Mouse (Mus musculus) brain, embryonic 18.5 days (tissue): ENCODE data around the gene Gm6763.
"Not testable (repeated sequence)": the region's sequence is repeated elsewhere in the genome, so short reads cannot be mapped to it uniquely, and the experiment has no call there.

Experiments
- DNase-seq: peaks from one replicate; pipeline ENCODE4 v3.0.0-alpha.2; 2012; ENCODE audit warnings: low read depth, low spot score

Gm6763 gene

GRCm38 (mm10) chr10:104151197-104151596 lies at the start of gene Gm6763:
Gene Gm6763 (plus strand): TSS chr10:104151497.
- DNase-seq: not testable (repeated sequence)

GRCm38 (mm10) chr10:104110044-104110443 lies 41.3 kb upstream of the Gm6763 start:
- no peak for DNase-seq

GRCm38 (mm10) chr10:104118312-104118711 lies 33.0 kb upstream of the Gm6763 start:
- DNase-seq: no peak

DNA sequence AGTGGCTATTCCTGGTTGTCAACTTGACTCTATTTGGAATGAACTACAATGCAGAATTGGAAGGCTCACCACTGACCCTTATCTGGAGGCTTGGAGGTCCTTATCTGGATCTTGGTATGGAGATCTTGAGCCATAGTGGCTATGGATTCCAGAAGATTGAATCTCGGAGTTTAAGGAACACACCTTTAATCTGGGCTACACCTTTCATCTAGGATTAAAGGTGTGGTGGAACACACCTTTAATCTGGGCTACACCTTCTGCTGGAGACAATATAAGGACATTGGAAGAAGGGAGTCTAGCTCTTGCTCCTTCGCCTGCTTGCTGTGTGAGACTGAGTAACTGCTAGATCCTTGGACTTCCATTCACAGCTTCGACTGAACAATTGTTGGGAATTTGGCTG lies 8.6 kb upstream of the Gm6763 start, which contains the start of gene Gm21293:
Gm21293 (plus strand) TSS at position 301 of the 400 bp plus-strand sequence.
- DNase-seq: not testable (repeated sequence)

DNA sequence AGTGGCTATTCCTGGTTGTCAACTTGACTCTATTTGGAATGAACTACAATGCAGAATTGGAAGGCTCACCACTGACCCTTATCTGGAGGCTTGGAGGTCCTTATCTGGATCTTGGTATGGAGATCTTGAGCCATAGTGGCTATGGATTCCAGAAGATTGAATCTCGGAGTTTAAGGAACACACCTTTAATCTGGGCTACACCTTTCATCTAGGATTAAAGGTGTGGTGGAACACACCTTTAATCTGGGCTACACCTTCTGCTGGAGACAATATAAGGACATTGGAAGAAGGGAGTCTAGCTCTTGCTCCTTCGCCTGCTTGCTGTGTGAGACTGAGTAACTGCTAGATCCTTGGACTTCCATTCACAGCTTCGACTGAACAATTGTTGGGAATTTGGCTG lies 8.4 kb downstream of the Gm6763 start, which contains the start of gene Gm8764:
Gm8764 (plus strand) TSS at position 301 of the 400 bp plus-strand sequence.
- not testable (repeated sequence) for DNase-seq

DNA sequence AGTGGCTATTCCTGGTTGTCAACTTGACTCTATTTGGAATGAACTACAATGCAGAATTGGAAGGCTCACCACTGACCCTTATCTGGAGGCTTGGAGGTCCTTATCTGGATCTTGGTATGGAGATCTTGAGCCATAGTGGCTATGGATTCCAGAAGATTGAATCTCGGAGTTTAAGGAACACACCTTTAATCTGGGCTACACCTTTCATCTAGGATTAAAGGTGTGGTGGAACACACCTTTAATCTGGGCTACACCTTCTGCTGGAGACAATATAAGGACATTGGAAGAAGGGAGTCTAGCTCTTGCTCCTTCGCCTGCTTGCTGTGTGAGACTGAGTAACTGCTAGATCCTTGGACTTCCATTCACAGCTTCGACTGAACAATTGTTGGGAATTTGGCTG lies 16.9 kb downstream of the Gm6763 start, which contains the start of gene Gm21304:
Gm21304 (plus strand) TSS at position 301 of the 400 bp plus-strand sequence.
- not testable (repeated sequence) for DNase-seq

DNA sequence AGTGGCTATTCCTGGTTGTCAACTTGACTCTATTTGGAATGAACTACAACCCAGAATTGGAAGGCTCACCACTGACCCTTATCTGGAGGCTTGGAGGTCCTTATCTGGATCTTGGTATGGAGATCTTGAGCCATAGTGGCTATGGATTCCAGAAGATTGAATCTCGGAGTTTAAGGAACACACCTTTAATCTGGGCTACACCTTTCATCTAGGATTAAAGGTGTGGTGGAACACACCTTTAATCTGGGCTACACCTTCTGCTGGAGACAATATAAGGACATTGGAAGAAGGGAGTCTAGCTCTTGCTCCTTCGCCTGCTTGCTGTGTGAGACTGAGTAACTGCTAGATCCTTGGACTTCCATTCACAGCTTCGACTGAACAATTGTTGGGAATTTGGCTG lies 25.4 kb downstream of the Gm6763 start, which contains the start of gene Gm21312:
Gm21312 (plus strand) TSS at position 301 of the 400 bp plus-strand sequence.
- DNase-seq: not testable (repeated sequence)

- DNase-seq: not testable (repeated sequence)
Observed at GRCm38 (mm10) chr10:104185233-104185632, 33.9 kb downstream of the Gm6763 start, which contains the start of gene Gm20765. Gene Gm20765 (plus strand): TSS chr10:104185533.

- DNase-seq: not testable (repeated sequence)
Observed at GRCm38 (mm10) chr10:104193742-104194141, 42.4 kb downstream of the Gm6763 start, which contains the start of gene Gm4340. Gene Gm4340 (plus strand): TSS chr10:104194042.
